Mouse (Mus musculus) embryonic fibroblast, embryonic 13.5 days (primary cell): ENCODE measurements around the gene Wwox.

ENCODE experiments used
- CTCF ChIP-seq: IDR thresholded peaks from 2 replicates; pipeline ENCODE4 v1.5.1; 2011; ENCODE audit warnings: mild to moderate bottlenecking, control low read depth, low read length, moderate library complexity, borderline replicate concordance; ENCODE audit not compliant: insufficient read depth
- POLR2A ChIP-seq: IDR thresholded peaks from 2 replicates; pipeline ENCODE4 v1.6.1; 2011; ENCODE audit warnings: low read depth, mild to moderate bottlenecking, control low read depth, low read length, moderate library complexity

DNA sequence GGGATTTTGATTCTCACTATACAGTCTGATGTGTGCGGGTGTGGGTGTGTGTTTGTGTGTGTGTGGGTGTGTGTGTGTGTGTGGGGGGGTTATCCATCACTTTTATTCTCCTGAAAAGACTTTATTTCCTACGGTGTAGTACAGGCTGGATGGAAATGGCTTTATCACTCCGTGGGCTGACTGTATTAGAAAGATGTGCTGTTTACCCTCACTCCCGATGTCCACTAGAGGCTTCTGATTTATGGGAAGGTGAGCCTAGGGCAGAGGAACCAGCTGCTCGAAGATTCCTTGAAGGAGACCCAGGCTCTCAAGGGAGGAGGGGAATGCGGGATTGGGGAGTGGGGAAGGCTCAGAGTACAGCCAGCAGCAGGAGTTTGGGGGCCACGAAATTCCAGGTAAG lies 351.3 kb downstream of the Wwox start:
- no peak for TF ChIP-seq CTCF
- TF ChIP-seq POLR2A: no peak
